Mouse (Mus musculus): ENCODE data around the gene Zbtb20. TPM values are rescaled to one million over a fixed set of nuclear protein-coding genes. Genes with fewer than 3 reads are reported as not detected.

Gene Zbtb20
- polyA plus RNA-seq, 1 experiment from 2014 or later = 54.7 TPM

DNA sequence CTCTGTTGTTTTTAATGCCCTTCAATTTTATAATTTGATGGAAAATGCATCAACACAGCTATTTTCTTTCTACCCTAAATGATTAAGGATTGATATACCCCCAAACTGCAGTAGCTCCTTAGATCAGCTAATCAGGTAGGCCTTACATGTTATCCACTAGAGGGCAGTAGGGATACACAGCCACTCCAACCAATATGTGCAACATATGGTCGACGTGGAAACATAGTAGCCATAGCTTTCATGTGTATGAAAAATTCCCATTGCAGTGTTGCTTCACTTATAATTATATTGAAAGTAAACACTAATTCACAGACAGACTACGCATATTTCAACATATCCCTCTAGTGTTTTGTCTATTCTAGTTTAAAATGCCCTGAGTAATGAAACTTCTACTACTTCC is 664.4 kb downstream of the Zbtb20 start:
- WGBS = 35% methylated on average over 3 of the region's 3 CpGs
- Histone ChIP-seq H3K27ac (ENCODE audit: low read depth, low read length) (no peak overlapping the region), H3K27me3 (ENCODE audit: control insufficient read depth, insufficient read depth, low read length) (no peaks in the 10 kb centered on the region), H3K4me3 (ENCODE audit: low read depth, low read length) (no peak overlapping the region), H3K4me1 (replicated peaks; ENCODE audit: control insufficient read depth, insufficient read depth, low read length) (no peaks in the 10 kb centered on the region), H3K9me3 (ENCODE audit: control insufficient read depth, low read length) (no peaks in the 10 kb centered on the region), H3K9ac (ENCODE audit: low read length) (no peak overlapping the region), H3K4me2 (ENCODE audit: low read depth, low read length, severe bottlenecking) (no peak overlapping the region), H3K36me3 (ENCODE audit: control insufficient read depth, insufficient read depth, low read length) (no peaks in the 10 kb centered on the region)
- peak; percentile 73; the same call in 1 of the 2 replicates for ATAC-seq (replicated peaks; ENCODE audit: low FRiP score)
- DNase-seq (ENCODE audit: low spot score) = no peak

DNA sequence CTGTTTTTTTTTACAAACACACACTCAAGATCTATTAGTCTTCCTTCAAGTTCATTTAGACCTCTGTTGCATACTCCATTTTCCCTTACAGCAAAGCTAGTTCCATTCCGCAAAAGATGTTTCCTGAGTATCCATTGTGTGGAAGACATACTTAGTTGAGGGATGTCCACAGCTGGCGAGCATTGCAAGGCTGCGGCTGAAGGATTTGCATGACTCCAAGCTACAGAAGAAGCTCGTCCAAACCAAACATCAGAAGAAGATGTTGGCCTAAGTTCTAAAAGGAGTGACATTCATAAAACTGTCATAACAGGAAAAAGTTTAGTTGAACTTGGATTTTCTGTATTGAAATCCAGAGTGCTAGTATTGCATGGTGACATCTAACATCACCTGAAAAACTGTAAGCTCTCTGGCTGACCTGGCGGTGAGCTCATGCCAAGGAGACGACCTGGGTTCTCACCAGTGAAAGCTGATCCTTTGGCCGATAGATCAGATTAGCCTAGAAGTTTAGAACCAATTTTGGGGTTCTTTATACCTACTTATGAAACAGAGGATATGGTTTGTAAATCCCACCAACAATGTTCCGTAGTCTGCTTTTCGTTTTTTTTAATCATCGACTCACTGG is 665.0 kb downstream of the Zbtb20 start:
- Histone ChIP-seq H3K4me3 (ENCODE audit: low read depth, low read length) (no peak overlapping the region), H3K9ac (ENCODE audit: low read length) (no peak overlapping the region), H3K4me2 (ENCODE audit: low read depth, low read length, severe bottlenecking) (no peak overlapping the region), H3K27me3 (ENCODE audit: control insufficient read depth, insufficient read depth, low read length) (no peaks in the 10 kb centered on the region), H3K36me3 (ENCODE audit: control insufficient read depth, insufficient read depth, low read length) (no peaks in the 10 kb centered on the region), H3K27ac (ENCODE audit: low read depth, low read length) (no peak overlapping the region), H3K4me1 (replicated peaks; ENCODE audit: control insufficient read depth, insufficient read depth, low read length) (no peaks in the 10 kb centered on the region), H3K9me3 (ENCODE audit: control insufficient read depth, low read length) (no peaks in the 10 kb centered on the region)
- DNase-seq (ENCODE audit: low spot score) (no peak), ATAC-seq (replicated peaks; ENCODE audit: low FRiP score) (no peak)
- WGBS = 93% methylated on average over 10 of the region's 10 CpGs

DNA sequence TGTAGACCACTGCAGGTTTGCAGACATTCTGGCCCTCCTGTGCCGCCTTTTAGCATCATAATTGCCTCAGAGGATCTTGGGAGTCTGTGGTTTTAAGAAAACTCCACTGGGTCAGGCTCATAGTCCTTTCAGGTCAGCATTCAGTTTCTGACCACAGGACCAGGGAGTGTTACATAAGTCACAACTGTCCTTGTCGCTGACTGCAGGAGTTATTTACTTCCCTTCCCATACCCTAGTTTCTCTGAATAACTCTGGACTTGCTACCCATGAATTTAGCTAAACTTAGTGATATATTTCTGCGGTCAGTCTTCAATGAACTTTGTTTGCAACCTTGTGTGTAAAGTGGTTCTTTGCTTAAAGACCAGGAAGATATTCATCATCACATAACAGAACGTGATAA is 669.6 kb downstream of the Zbtb20 start:
- no peak overlapping the region for H3K9ac ChIP-seq (ENCODE audit: low read length)
- H3K4me2 ChIP-seq (ENCODE audit: low read depth, low read length, severe bottlenecking) = no peak overlapping the region
- DNase-seq (ENCODE audit: low spot score) = no peak
- no peaks in the 10 kb centered on the region for H3K27me3 ChIP-seq (ENCODE audit: control insufficient read depth, insufficient read depth, low read length)
- no peak overlapping the region for H3K4me3 ChIP-seq (ENCODE audit: low read depth, low read length)
- H3K4me1 ChIP-seq (replicated peaks; ENCODE audit: control insufficient read depth, insufficient read depth, low read length) = peaks cover 23% of the 10 kb centered on the region; the same call in 1 of the 2 replicates
- no peaks in the 10 kb centered on the region for H3K9me3 ChIP-seq (ENCODE audit: control insufficient read depth, low read length)
- no peak for ATAC-seq (replicated peaks; ENCODE audit: low FRiP score)
- 94% methylated on average over 4 of the region's 4 CpGs for WGBS
- no peaks in the 10 kb centered on the region for H3K36me3 ChIP-seq (ENCODE audit: control insufficient read depth, insufficient read depth, low read length)
- no peak overlapping the region for H3K27ac ChIP-seq (ENCODE audit: low read depth, low read length)

DNA sequence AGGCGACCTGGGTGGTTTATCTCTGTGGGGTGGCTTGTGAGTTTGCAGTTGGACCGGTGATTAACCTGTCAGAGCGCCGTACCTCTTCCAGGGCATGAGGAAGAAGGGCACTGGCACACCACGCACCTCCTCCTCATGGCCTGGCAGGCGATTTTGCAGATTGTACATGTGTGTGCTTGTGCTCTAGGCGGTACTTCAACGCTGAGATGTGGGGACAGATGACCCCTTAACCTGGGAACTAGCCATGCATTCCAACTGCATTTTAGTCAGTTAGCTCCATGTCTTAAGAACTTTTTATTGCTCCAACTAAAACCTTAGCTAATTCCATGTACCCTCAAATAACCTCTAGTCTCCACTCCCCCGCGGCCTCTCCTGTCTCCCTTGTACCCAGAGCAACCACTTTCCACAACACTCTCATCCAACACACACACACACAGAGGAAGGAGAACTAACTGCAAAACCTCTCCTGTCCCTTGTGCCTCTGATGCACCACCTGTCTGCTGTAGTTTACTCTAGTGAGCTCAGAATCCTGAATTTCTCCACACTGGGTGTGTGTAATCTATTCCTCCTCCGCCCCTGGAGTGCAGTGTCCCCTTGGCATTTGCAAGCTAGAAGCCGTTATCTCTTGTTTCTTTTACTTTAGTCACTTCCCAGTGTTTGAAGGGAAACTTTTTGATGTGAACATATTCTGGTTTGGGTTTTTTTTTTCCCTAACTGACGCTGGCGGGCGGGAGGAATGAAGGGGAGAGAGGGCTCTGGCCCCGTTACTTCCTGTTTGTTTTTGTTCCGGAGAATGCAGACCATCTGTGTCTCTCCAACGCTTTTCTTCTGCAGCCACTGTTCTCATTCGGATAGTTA is 671.9 kb downstream of the Zbtb20 start:
- WGBS = 59% methylated on average over 19 of the region's 19 CpGs
- Histone ChIP-seq H3K4me2 (ENCODE audit: low read depth, low read length, severe bottlenecking) (no peak overlapping the region), H3K27me3 (ENCODE audit: control insufficient read depth, insufficient read depth, low read length) (no peaks in the 10 kb centered on the region), H3K9me3 (ENCODE audit: control insufficient read depth, low read length) (no peaks in the 10 kb centered on the region), H3K9ac (ENCODE audit: low read length) (no peak overlapping the region), H3K27ac (ENCODE audit: low read depth, low read length) (no peak overlapping the region), H3K4me1 (replicated peaks; ENCODE audit: control insufficient read depth, insufficient read depth, low read length) (peaks cover 23% of the 10 kb centered on the region; the same call in 1 of the 2 replicates), H3K36me3 (ENCODE audit: control insufficient read depth, insufficient read depth, low read length) (no peaks in the 10 kb centered on the region), H3K4me3 (ENCODE audit: low read depth, low read length) (no peak overlapping the region)
- ATAC-seq (replicated peaks; ENCODE audit: low FRiP score) (no peak), DNase-seq (ENCODE audit: low spot score) (no peak)

DNA sequence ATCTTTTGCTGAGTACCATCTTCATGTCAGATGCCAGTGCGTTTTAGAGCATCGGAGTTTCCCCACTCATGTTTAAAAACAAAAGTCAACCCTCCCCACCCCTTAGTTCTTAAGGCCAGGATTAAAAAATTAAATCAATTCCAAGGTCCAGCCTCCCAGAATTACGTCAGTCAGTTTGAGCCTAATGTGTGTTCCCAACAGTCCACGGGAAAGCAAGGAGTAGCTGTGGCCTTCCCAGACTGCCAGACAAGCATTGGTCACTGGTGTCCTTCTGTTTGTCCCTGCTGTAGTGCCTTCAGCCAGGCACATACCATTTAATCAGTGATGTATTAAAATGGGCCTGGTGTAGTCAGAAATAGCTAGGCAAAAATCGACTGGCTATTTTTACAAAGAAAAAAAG is 673.1 kb downstream of the Zbtb20 start:
- WGBS = 83% methylated on average over 5 of the region's 5 CpGs
- H3K4me1 ChIP-seq (replicated peaks; ENCODE audit: control insufficient read depth, insufficient read depth, low read length) = peaks cover 23% of the 10 kb centered on the region; the same call in 1 of the 2 replicates

DNA sequence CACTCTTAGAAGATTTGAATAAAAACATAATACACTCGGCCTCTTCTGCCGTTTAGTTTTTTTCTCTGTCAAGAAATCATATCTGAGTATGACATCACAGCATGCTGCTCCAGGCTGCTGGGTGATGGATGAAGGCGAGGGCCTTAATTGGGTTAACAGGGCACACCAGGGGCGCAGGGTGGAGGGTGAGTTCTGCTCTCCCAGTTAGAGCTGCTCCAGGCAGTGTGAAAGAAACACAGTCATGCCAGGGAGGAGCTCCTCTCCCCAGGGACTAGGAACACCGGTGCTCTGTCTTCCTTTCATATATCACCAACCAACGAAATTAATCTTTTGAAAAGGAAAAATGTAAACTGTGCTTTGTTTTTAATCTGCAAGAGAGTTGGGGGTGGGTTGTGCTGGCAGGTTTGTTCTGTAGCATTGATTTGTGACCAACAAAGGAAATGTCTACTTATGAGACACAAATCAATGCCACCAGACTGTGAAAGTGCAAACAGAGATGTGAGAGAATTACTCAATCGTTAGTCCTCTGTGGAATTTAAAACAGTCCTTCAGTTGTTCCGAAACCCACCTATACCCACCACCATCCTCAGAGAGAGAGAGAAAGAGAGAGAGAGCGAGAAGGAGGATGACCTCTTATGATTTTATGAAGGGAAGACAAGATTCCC is 673.9 kb downstream of the Zbtb20 start:
- H3K27ac ChIP-seq (ENCODE audit: low read depth, low read length) = no peak overlapping the region
- H3K9me3 ChIP-seq (ENCODE audit: control insufficient read depth, low read length) = no peaks in the 10 kb centered on the region
- no peaks in the 10 kb centered on the region for H3K27me3 ChIP-seq (ENCODE audit: control insufficient read depth, insufficient read depth, low read length)
- peaks cover 23% of the 10 kb centered on the region; the same call in 1 of the 2 replicates for H3K4me1 ChIP-seq (replicated peaks; ENCODE audit: control insufficient read depth, insufficient read depth, low read length)
- no peaks in the 10 kb centered on the region for H3K36me3 ChIP-seq (ENCODE audit: control insufficient read depth, insufficient read depth, low read length)
- H3K4me2 ChIP-seq (ENCODE audit: low read depth, low read length, severe bottlenecking) = no peak overlapping the region
- H3K4me3 ChIP-seq (ENCODE audit: low read depth, low read length) = no peak overlapping the region
- no peak for DNase-seq (ENCODE audit: low spot score)
- H3K9ac ChIP-seq (ENCODE audit: low read length) = no peak overlapping the region
- WGBS = 55% methylated on average over 9 of the region's 9 CpGs
- 0 out of 2 replicates have a peak, but pooled peaks have one; percentile 63 for ATAC-seq (replicated peaks; ENCODE audit: low FRiP score)

More for the DNA sequence above, 673.1 kb downstream of the Zbtb20 start:
- Histone ChIP-seq H3K27ac (ENCODE audit: low read depth, low read length) (no peak overlapping the region), H3K9me3 (ENCODE audit: control insufficient read depth, low read length) (no peaks in the 10 kb centered on the region), H3K4me2 (ENCODE audit: low read depth, low read length, severe bottlenecking) (no peak overlapping the region), H3K4me3 (ENCODE audit: low read depth, low read length) (no peak overlapping the region), H3K27me3 (ENCODE audit: control insufficient read depth, insufficient read depth, low read length) (no peaks in the 10 kb centered on the region), H3K9ac (ENCODE audit: low read length) (no peak overlapping the region), H3K36me3 (ENCODE audit: control insufficient read depth, insufficient read depth, low read length) (no peaks in the 10 kb centered on the region)
- DNase-seq (ENCODE audit: low spot score) = no peak
- no peak for ATAC-seq (replicated peaks; ENCODE audit: low FRiP score)

DNA sequence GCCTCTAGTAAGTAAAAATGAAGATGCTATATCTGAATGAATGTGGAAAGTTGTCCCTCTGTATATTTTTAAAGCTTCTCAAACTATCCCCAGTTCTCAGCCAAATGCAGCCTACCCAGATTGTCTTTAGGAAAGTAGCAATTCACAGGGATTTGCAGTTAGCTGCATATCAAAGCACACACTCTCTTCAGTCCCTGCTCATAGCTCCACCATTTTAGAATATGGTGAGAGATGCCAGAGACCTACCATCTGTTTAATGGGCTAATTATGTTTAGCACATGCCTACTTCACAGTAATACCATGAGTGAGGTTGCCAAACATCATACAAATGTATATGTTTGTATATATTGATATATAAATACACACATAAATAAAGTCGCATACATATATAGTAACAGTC is 676.8 kb downstream of the Zbtb20 start:
- Histone ChIP-seq H3K4me3 (ENCODE audit: low read depth, low read length) (no peak overlapping the region), H3K27ac (ENCODE audit: low read depth, low read length) (no peak overlapping the region), H3K9ac (ENCODE audit: low read length) (no peak overlapping the region), H3K27me3 (ENCODE audit: control insufficient read depth, insufficient read depth, low read length) (no peaks in the 10 kb centered on the region), H3K36me3 (ENCODE audit: control insufficient read depth, insufficient read depth, low read length) (no peaks in the 10 kb centered on the region), H3K9me3 (ENCODE audit: control insufficient read depth, low read length) (no peaks in the 10 kb centered on the region), H3K4me2 (ENCODE audit: low read depth, low read length, severe bottlenecking) (no peak overlapping the region), H3K4me1 (replicated peaks; ENCODE audit: control insufficient read depth, insufficient read depth, low read length) (peaks cover 11% of the 10 kb centered on the region; the same call in 1 of the 2 replicates)
- DNase-seq (ENCODE audit: low spot score) = no peak
- 88% methylated on average over 1 of the region's 1 CpGs for WGBS
- no peak for ATAC-seq (replicated peaks; ENCODE audit: low FRiP score)

DNA sequence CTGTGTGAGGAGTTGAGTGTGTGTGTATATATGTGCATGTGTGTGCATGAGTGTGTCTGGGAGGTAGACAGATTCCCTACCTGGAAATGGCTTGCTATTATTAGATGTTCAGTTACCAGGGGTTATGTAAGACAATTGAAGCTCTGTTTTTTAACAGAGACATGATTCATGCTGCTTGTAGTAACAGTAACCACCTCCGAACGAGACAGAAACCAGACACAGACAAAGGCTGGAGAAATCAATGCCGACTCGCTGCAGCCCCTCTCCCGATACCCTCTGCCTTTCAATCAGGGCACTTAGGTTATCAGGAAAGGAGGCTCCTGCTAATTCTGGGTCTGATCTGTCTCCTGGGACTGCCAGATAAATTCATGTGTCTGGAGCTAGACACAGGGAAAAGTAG is 681.7 kb downstream of the Zbtb20 start:
- Histone ChIP-seq H3K4me3 (ENCODE audit: low read depth, low read length) (no peak overlapping the region), H3K9me3 (ENCODE audit: control insufficient read depth, low read length) (no peaks in the 10 kb centered on the region), H3K27ac (ENCODE audit: low read depth, low read length) (no peak overlapping the region), H3K9ac (ENCODE audit: low read length) (no peak overlapping the region), H3K4me1 (replicated peaks; ENCODE audit: control insufficient read depth, insufficient read depth, low read length) (no peaks in the 10 kb centered on the region), H3K4me2 (ENCODE audit: low read depth, low read length, severe bottlenecking) (no peak overlapping the region), H3K27me3 (ENCODE audit: control insufficient read depth, insufficient read depth, low read length) (no peaks in the 10 kb centered on the region), H3K36me3 (ENCODE audit: control insufficient read depth, insufficient read depth, low read length) (no peaks in the 10 kb centered on the region)
- ATAC-seq (replicated peaks; ENCODE audit: low FRiP score) (no peak), DNase-seq (ENCODE audit: low spot score) (no peak)
- WGBS = 68% methylated on average over 5 of the region's 5 CpGs

Data from forebrain, embryonic 11.5 days (tissue).